9 mouse cellular contexts compared by ENCODE assay signal in the genomic region with DNA sequence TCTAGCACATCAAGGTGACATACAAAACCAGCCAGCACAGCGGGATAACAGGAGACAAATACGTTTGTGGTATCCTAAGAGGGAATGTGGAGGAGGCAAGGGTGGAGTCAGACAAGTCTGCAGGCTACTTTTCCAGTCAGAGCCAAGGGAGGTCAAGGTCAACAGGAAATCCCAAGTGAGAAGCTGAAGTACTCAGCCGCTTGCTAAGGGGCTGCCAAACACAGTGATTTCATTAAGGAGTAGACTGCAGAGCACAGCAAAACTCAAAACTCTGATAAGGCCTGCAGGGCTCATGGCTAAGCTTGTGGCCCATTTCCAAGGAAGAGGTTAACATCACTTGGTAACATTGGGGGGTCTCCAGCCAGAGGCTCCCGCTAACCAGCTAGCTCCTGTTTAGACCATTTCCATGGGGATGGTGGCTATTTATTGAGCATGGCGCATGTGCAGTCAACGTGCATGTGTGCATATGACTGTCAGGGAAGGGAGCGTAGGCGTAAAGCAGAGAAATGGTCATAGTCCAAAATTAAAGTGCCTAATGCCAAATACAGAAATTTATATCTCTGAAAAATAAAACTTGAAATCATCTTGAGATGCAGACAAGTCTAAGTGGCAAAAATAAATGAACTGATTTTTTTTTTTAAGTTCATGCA.
DNase-seq lines count a peak whose midpoint lies in the region; ATAC-seq and TF ChIP-seq lines count a peak whose summit lies in the region.
"Had no signal": no experiment of that assay in that cellular context is flagged by ENCODE, and none has a peak within 500 bp of the region (broad histone marks: within the 10 kb centered on the region; RNA-seq: fewer than 3 reads in every experiment).

No protein-coding gene starts in this region.

- H3K4me1 ChIP-seq in midbrain, embryonic 10.5 days = no peaks in the 10 kb centered on the region
- no peaks in the 10 kb centered on the region for H3K4me1 ChIP-seq in midbrain, embryonic 16.5 days (ENCODE audit: control insufficient read depth, insufficient read depth, low read length)
- peaks cover 2% of the 10 kb centered on the region for H3K4me1 ChIP-seq in embryonic fibroblast, embryonic 13.5 days (ENCODE audit: control insufficient read depth, insufficient read depth, low read length)
- H3K4me1 ChIP-seq in stomach, embryonic 14.5 days (ENCODE audit: control insufficient read depth, insufficient read depth, low read length) = no peaks in the 10 kb centered on the region
- H3K4me1 ChIP-seq in midbrain, embryonic 14.5 days (ENCODE audit: control insufficient read depth, insufficient read depth, low read length) = no peaks in the 10 kb centered on the region

- no peak overlapping the region for H3K4me3 ChIP-seq in midbrain, embryonic 10.5 days
- no peak overlapping the region for H3K4me3 ChIP-seq in midbrain, embryonic 16.5 days (ENCODE audit: low read depth, low read length)
- no peak overlapping the region for H3K4me3 ChIP-seq in embryonic fibroblast, embryonic 13.5 days (ENCODE audit: insufficient read depth, low read length)
- no peak overlapping the region for H3K4me3 ChIP-seq in stomach, embryonic 14.5 days (ENCODE audit: low read depth, low read length)
- H3K4me3 ChIP-seq in midbrain, embryonic 14.5 days (replicated peaks; ENCODE audit: low read depth, low read length) = no peak overlapping the region

- ATAC-seq in midbrain, embryonic 16.5 days = no peak
- peak; percentile 4; the same call in 1 of the 2 replicates for ATAC-seq in stomach, embryonic 14.5 days (ENCODE audit: insufficient number of reproducible peaks, insufficient read depth, low FRiP score, low read depth)
- ATAC-seq in midbrain, embryonic 14.5 days (ENCODE audit: low FRiP score, low TSS enrichment) = no peak

- H3K27me3 ChIP-seq in midbrain, embryonic 10.5 days (ENCODE audit: low read depth, poor library complexity, severe bottlenecking) = no peaks in the 10 kb centered on the region
- no peaks in the 10 kb centered on the region for H3K27me3 ChIP-seq in midbrain, embryonic 16.5 days (ENCODE audit: control insufficient read depth, insufficient read depth, low read depth, low read length)
- H3K27me3 ChIP-seq in stomach, embryonic 14.5 days (ENCODE audit: control insufficient read depth, insufficient read depth, low read length) = no peaks in the 10 kb centered on the region
- H3K27me3 ChIP-seq in midbrain, embryonic 14.5 days (ENCODE audit: control insufficient read depth, insufficient read depth, low read length) = no peaks in the 10 kb centered on the region

- H3K27ac ChIP-seq in midbrain, embryonic 10.5 days (replicated peaks) = no peak overlapping the region
- no peak overlapping the region for H3K27ac ChIP-seq in midbrain, embryonic 16.5 days (ENCODE audit: low read length)
- H3K27ac ChIP-seq in embryonic fibroblast, embryonic 13.5 days (ENCODE audit: insufficient read depth, low read length) = 0 out of 2 replicates have a peak overlapping the region, but pooled peaks have one; percentile 12
- no peak overlapping the region for H3K27ac ChIP-seq in stomach, embryonic 14.5 days (ENCODE audit: low read length)
- no peak overlapping the region for H3K27ac ChIP-seq in midbrain, embryonic 14.5 days (replicated peaks; ENCODE audit: low read depth, low read length)
- H3K27ac ChIP-seq: liver, embryonic 14.5 days had no signal

- DNase-seq in midbrain, embryonic 10.5 days (ENCODE audit: low spot score) = peak; percentile 13
- peak; percentile 52 for DNase-seq in kidney, postnatal 10 days
- no peak for DNase-seq in T-cell, adult 2 months (ENCODE audit: low spot score)
- DNase-seq in midbrain, embryonic 14.5 days = no peak
- DNase-seq in cerebellum, postnatal 4 days (ENCODE audit: low spot score in 2 of 2) = no peak

- no peak overlapping the region for H3K9ac ChIP-seq in midbrain, embryonic 16.5 days (ENCODE audit: low read depth, low read length)
- H3K9ac ChIP-seq in stomach, embryonic 14.5 days (replicated peaks; ENCODE audit: low read depth, low read length) = no peak overlapping the region
- H3K9ac ChIP-seq in midbrain, embryonic 14.5 days (replicated peaks; ENCODE audit: low read length) = no peak overlapping the region
- H3K9ac ChIP-seq: liver, embryonic 14.5 days had no signal

- no peak for TF ChIP-seq POLR2A in embryonic fibroblast, embryonic 13.5 days (IDR thresholded peaks at IDR 0.05; ENCODE audit: low read depth, low read length)

- no peaks in the 10 kb centered on the region for H3K9me3 ChIP-seq in midbrain, embryonic 10.5 days (replicated peaks)
- H3K9me3 ChIP-seq in midbrain, embryonic 16.5 days (replicated peaks; ENCODE audit: control insufficient read depth, low read length, poor library complexity, severe bottlenecking) = no peaks in the 10 kb centered on the region
- H3K9me3 ChIP-seq in stomach, embryonic 14.5 days (ENCODE audit: control insufficient read depth, low read depth, low read length) = no peaks in the 10 kb centered on the region
- no peaks in the 10 kb centered on the region for H3K9me3 ChIP-seq in midbrain, embryonic 14.5 days (ENCODE audit: control insufficient read depth, low read length)

- no peaks in the 10 kb centered on the region for H3K36me3 ChIP-seq in midbrain, embryonic 10.5 days
- H3K36me3 ChIP-seq in midbrain, embryonic 16.5 days (ENCODE audit: control insufficient read depth, insufficient read depth, low read length) = no peaks in the 10 kb centered on the region
- H3K36me3 ChIP-seq in stomach, embryonic 14.5 days (ENCODE audit: control insufficient read depth, insufficient read depth, low read length) = no peaks in the 10 kb centered on the region
- H3K36me3 ChIP-seq in midbrain, embryonic 14.5 days (ENCODE audit: control insufficient read depth, insufficient read depth, low read length) = no peaks in the 10 kb centered on the region

- H3K4me2 ChIP-seq in midbrain, embryonic 16.5 days (ENCODE audit: low read length) = no peak overlapping the region
- H3K4me2 ChIP-seq in stomach, embryonic 14.5 days (replicated peaks; ENCODE audit: low read depth, low read length) = no peak overlapping the region
- no peak overlapping the region for H3K4me2 ChIP-seq in midbrain, embryonic 14.5 days (ENCODE audit: low read length)

- 84% methylated on average over 8 of the region's 8 CpGs for WGBS in midbrain, embryonic 10.5 days
- WGBS in midbrain, embryonic 16.5 days = 80% methylated on average over 8 of the region's 8 CpGs
- WGBS in stomach, embryonic 14.5 days = 68% methylated on average over 8 of the region's 8 CpGs
- 88% methylated on average over 8 of the region's 8 CpGs for WGBS in midbrain, embryonic 14.5 days

- no peak for TF ChIP-seq CTCF in embryonic fibroblast, embryonic 13.5 days (IDR thresholded peaks at IDR 0.05; ENCODE audit: borderline replicate concordance, insufficient read depth, low read length)

Comparison
In these comparisons a context has a peak if more than half of its experiments do, and no peak if none do; other contexts are left out.
1. DNase-seq: peak in midbrain, embryonic 10.5 days (single experiment) and kidney, postnatal 10 days (single experiment); none in T-cell, adult 2 months (single experiment), midbrain, embryonic 14.5 days (single experiment) and cerebellum, postnatal 4 days (0 of 2).